Mouse (Mus musculus) gastrocnemius, postnatal 36 days (tissue): Measurements from ENCODE around the gene Atp5j2. TPM values are rescaled to one million over a fixed set of nuclear protein-coding genes. Genes with fewer than 3 reads are reported as not detected.
A peak's percentile ranks its signal among the peaks of the same experiment; 100 is the strongest.

Experiments used
- DNase-seq, 2 experiments: peaks; one replicate each; pipeline ENCODE4 v3.0.0; 2022
- intact Hi-C: fragments of 180-260 bp; cut with DNase I; formaldehyde crosslinking; loops from one replicate; pipeline ENCODE4 v1.15.1; 2025
- total RNA-seq, 2 experiments: library from RNA; stranded (reverse); gene quantifications; 2 replicates each; pipeline ENCODE4 v1.2.3; 2021

Atp5j2 gene
- total RNA-seq, 2 experiments from 2014 or later, result 691 to 699 TPM

GRCm38 (mm10) chr5:145139571-145140519 lies 52.0 kb downstream of the Atp5j2 start, which contains the start of the genes Pdap1 and Bud31:
Gene Pdap1, minus strand, starts transcription at chr5:145140238.
Gene Bud31, plus strand, starts transcription at chr5:145140362.
- DNase-seq, result peak; percentile 90 to 97
- intact Hi-C loops, result loop anchor here (2.0 to 5.0 kb wide), 2 partner anchors 27 to 373 kb away; partner anchors contain the start of genes Cpsf4, Ptcd1 and Trrap

- no peak for DNase-seq
- intact Hi-C loops, result no loop called here
Measured at GRCm38 (mm10) chr5:145138836-145139235, 53.0 kb downstream of the Atp5j2 start.

Other genes starting within 250 kb of the Atp5j2 start
- 10 to 100 TPM in 1 of 2 experiments, 1 to 10 TPM in 1; 9.4 to 11.0 TPM for gene Smurf1, start 226.2 kb downstream of the Atp5j2 start, total RNA-seq
- gene Gm4871, start 159.3 kb downstream of the Atp5j2 start, total RNA-seq, result not detected
- gene 1700018F24Rik, start 149.1 kb downstream of the Atp5j2 start, total RNA-seq, result not detected
- gene Arpc1a, start 108.2 kb downstream of the Atp5j2 start, total RNA-seq, result 10 to 100 TPM; 25.0 to 26.1 TPM
- not detected for gene Kpna7, start 108.0 kb downstream of the Atp5j2 start, total RNA-seq
- 10 to 100 TPM; 28.3 to 30.4 TPM for gene Arpc1b, start 77.8 kb downstream of the Atp5j2 start, total RNA-seq
- gene Pdap1, start 51.8 kb downstream of the Atp5j2 start, total RNA-seq, result 10 to 100 TPM; 48.3 to 52.2 TPM
- gene Bud31, start 51.7 kb downstream of the Atp5j2 start, total RNA-seq, result 10 to 100 TPM; 44.3 to 47.0 TPM
- gene Ptcd1, start 25.0 kb downstream of the Atp5j2 start, total RNA-seq, result 10 to 100 TPM; 11.3 to 12.0 TPM
- gene Cpsf4, start 24.8 kb downstream of the Atp5j2 start, total RNA-seq, result 1 to 10 TPM; 7.3 to 8.7 TPM
- gene Zkscan14, start 9.8 kb upstream of the Atp5j2 start, total RNA-seq, result 10 to 100 TPM in 1 of 2 experiments, 1 to 10 TPM in 1; 8.5 to 13.0 TPM
- gene Zkscan5, start 12.5 kb upstream of the Atp5j2 start, total RNA-seq, result 1 to 10 TPM; 5.4 to 7.5 TPM
- 10 to 100 TPM in 1 of 2 experiments, 1 to 10 TPM in 1; 9.2 to 14.6 TPM for gene Zfp655, start 39.7 kb upstream of the Atp5j2 start, total RNA-seq
- 1 to 10 TPM; 6.6 to 9.3 TPM for gene Zscan25, start 88.4 kb upstream of the Atp5j2 start, total RNA-seq
- not detected for gene Cyp3a57, start 153.2 kb upstream of the Atp5j2 start, total RNA-seq